Mouse (Mus musculus) splenic B cell, adult 2 months (primary cell): Measurements from ENCODE around the gene 1700012B09Rik.

ENCODE experiments used
- DNase-seq: peaks from one replicate; pipeline ENCODE4 v3.0.0-alpha.2; 2011; ENCODE audit warnings: low read depth, low spot score
- H3K27me3 ChIP-seq: 2 replicates; pipeline ENCODE4 v1.6.1; 2012; ENCODE audit warnings: mild to moderate bottlenecking, low read length, moderate library complexity, mixed read lengths; ENCODE audit not compliant: control insufficient read depth, poor library complexity, insufficient read depth, severe bottlenecking
- H3K36me3 ChIP-seq: 2 replicates; pipeline ENCODE4 v1.6.1; 2012; ENCODE audit warnings: mild to moderate bottlenecking, low read length, moderate library complexity, mixed read lengths; ENCODE audit not compliant: control insufficient read depth, poor library complexity, insufficient read depth, severe bottlenecking

1700012B09Rik gene

DNA sequence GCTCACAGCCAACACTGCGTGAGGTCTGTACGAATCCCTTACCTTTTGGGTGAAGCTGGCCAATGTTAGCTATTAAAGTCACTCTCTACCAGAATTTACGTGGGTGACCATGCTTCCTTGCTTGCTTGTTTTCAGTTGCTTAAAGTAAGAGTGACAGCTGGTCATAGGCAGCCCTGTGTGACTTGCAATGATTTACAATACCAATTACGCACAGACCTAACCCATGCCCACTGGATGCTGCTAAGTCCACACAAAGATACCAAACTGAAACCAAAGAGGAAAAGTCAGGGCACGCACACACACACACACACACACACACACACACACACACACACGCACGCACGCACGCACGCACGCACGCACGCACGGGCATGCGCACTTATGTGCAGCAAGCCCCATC, 55.6 kb downstream of the 1700012B09Rik start:
- no peak for DNase-seq
- Histone ChIP-seq H3K36me3 (no peaks in the 10 kb centered on the region), H3K27me3 (no peaks in the 10 kb centered on the region)

DNA sequence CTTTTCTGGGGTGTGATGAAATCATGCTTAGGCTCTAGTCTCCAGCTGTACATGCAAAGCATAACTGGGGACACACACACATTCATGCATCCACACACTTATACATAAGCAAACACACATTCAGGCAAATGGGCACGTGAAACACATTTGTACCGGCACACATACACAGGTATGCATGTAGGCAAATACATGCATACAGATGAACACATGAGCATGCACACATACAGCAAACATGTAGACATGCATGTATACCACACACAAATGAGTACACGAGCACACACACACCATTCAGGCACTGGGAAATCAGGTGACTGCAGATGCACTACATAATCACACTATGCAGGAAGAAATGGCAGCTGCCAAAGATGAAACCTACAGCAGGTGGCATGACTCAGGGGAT, 59.9 kb downstream of the 1700012B09Rik start:
- Histone ChIP-seq H3K27me3 (no peaks in the 10 kb centered on the region), H3K36me3 (no peaks in the 10 kb centered on the region)
- DNase-seq = no peak
